Mouse (Mus musculus): ENCODE results near the gene Snrnp200. TPM values are rescaled to one million over a fixed set of nuclear protein-coding genes. Genes with fewer than 3 reads are reported as not detected.
"Not testable (repeated sequence)": the region's sequence is repeated elsewhere in the genome, so short reads cannot be mapped to it uniquely, and the experiment has no call there.

The Snrnp200 gene
- 53.1 and 59.2 TPM in 2 replicates for polyA plus RNA-seq (2012; rRNA removed)

GRCm38 (mm10) chr2:127207547-127208451 lies at the start of gene Snrnp200, which contains the start of gene 1810024B03Rik:
TSS of gene Snrnp200 (plus strand) at chr2:127208386.
TSS of gene 1810024B03Rik (minus strand) at chr2:127208280.
- DNase-seq (ENCODE audit: low spot score): peak; percentile 77

- DNase-seq (ENCODE audit: low spot score): no peak
Observed at GRCm38 (mm10) chr2:127165675-127166074, 42.5 kb upstream of the Snrnp200 start.

- DNase-seq (ENCODE audit: low spot score): not testable (repeated sequence)
Observed at GRCm38 (mm10) chr2:127166261-127166660, 41.9 kb upstream of the Snrnp200 start.

- peak; percentile 47 for DNase-seq (ENCODE audit: low spot score)
Observed at GRCm38 (mm10) chr2:127182598-127183381, 25.4 kb upstream of the Snrnp200 start.

- DNase-seq (ENCODE audit: low spot score): no peak
Observed at GRCm38 (mm10) chr2:127189574-127189973, 18.6 kb upstream of the Snrnp200 start.

- DNase-seq (ENCODE audit: low spot score): no peak
Observed at GRCm38 (mm10) chr2:127204932-127205331, 3.3 kb upstream of the Snrnp200 start.

- DNase-seq (ENCODE audit: low spot score): not testable (repeated sequence)
Observed at GRCm38 (mm10) chr2:127205936-127206335, 2.2 kb upstream of the Snrnp200 start.

GRCm38 (mm10) chr2:127206916-127207315 lies 1.3 kb upstream of the Snrnp200 start:
- DNase-seq (ENCODE audit: low spot score): no peak

GRCm38 (mm10) chr2:127208452-127208769 lies 225 bp downstream of the Snrnp200 start:
- DNase-seq (ENCODE audit: low spot score): no peak

- DNase-seq (ENCODE audit: low spot score): no peak
Observed at GRCm38 (mm10) chr2:127210701-127211100, 2.5 kb downstream of the Snrnp200 start.

- no peak for DNase-seq (ENCODE audit: low spot score)
Observed at GRCm38 (mm10) chr2:127217746-127218145, 9.6 kb downstream of the Snrnp200 start.

GRCm38 (mm10) chr2:127225261-127225660 lies 17.1 kb downstream of the Snrnp200 start:
- no peak for DNase-seq (ENCODE audit: low spot score)

- DNase-seq (ENCODE audit: low spot score): no peak
Observed at GRCm38 (mm10) chr2:127237897-127238610, 29.9 kb downstream of the Snrnp200 start.

GRCm38 (mm10) chr2:127240065-127240464 lies 31.9 kb downstream of the Snrnp200 start:
- DNase-seq (ENCODE audit: low spot score): no peak

GRCm38 (mm10) chr2:127247592-127248333 lies 39.6 kb downstream of the Snrnp200 start, which contains the start of the genes Ciao1 and Tmem127:
TSS of gene Ciao1 (minus strand) at chr2:127247816.
TSS of gene Tmem127 (plus strand) at chr2:127247908.
- peak; percentile 85 for DNase-seq (ENCODE audit: low spot score)

- DNase-seq (ENCODE audit: low spot score): peak; percentile 49
Observed at GRCm38 (mm10) chr2:127248334-127249004, 40.3 kb downstream of the Snrnp200 start.

GRCm38 (mm10) chr2:127250291-127251008 lies 42.3 kb downstream of the Snrnp200 start:
- DNase-seq (ENCODE audit: low spot score): no peak

GRCm38 (mm10) chr2:127251457-127251856 lies 43.3 kb downstream of the Snrnp200 start:
- DNase-seq (ENCODE audit: low spot score): no peak

GRCm38 (mm10) chr2:127251880-127252527 lies 43.8 kb downstream of the Snrnp200 start:
- no peak for DNase-seq (ENCODE audit: low spot score)

Data from urinary bladder, adult 2 months (tissue).